Mouse (Mus musculus): ENCODE measurements around the gene Slc22a5. TPM values are rescaled to one million over a fixed set of nuclear protein-coding genes. Genes with fewer than 3 reads are reported as not detected.

The Slc22a5 gene
- total RNA-seq, 1 experiment = 8.2 TPM

GRCm38 (mm10) chr11:53899981-53900380 lies 8.5 kb upstream of the Slc22a5 start:
- in situ Hi-C loops (cut with MboI; ENCODE audit: low sequenced_read_pairs in 2 of 2, unreplicated experiment in 2 of 2) = no loop called here
- Histone ChIP-seq H3K36me3 (ENCODE audit: control insufficient read depth, insufficient read depth, low read length, poor library complexity, severe bottlenecking) (no peaks in the 10 kb centered on the region), H3K27ac (ENCODE audit: insufficient read depth, low read depth, low read length, poor library complexity, severe bottlenecking) (no peak overlapping the region), H3K9ac (ENCODE audit: insufficient read depth, low read depth, low read length, poor library complexity, severe bottlenecking) (no peak overlapping the region), H3K4me3 (ENCODE audit: insufficient read depth in 1 of 2, low read depth in 1 of 2, low read length in 2 of 2, poor library complexity in 1 of 2, severe bottlenecking in 1 of 2) (no peak overlapping the region), H3K9me3 (ENCODE audit: control insufficient read depth, insufficient read depth, low read depth, low read length) (no peaks in the 10 kb centered on the region), H3K4me1 (ENCODE audit: control insufficient read depth in 2 of 2, insufficient read depth in 2 of 2, low read length in 2 of 2, poor library complexity in 1 of 2) (peaks cover 0 to 9% of the 10 kb centered on the region in 2 experiments; a peak in 2 of 4 replicates)
- no peak for DNase-seq (ENCODE audit: low read depth, low spot score)
- TF ChIP-seq CHD2 (IDR thresholded peaks at IDR 0.05; ENCODE audit: low read depth, low read length) (no peak), ZC3H11A (IDR thresholded peaks at IDR 0.05; ENCODE audit: borderline replicate concordance, low read depth, low read length) (no peak), MAFK (IDR thresholded peaks at IDR 0.05; ENCODE audit: insufficient read depth, low read depth, low read length) (no peak), HCFC1 (IDR thresholded peaks at IDR 0.05; ENCODE audit: borderline replicate concordance, insufficient read depth, low read length) (no peak), ZNF384 (IDR thresholded peaks at IDR 0.05; ENCODE audit: low read depth, low read length) (no peak)

- in situ Hi-C loops (cut with MboI; ENCODE audit: low sequenced_read_pairs in 2 of 2, unreplicated experiment in 2 of 2) = no loop called here
- Histone ChIP-seq H3K9ac (ENCODE audit: insufficient read depth, low read depth, low read length, poor library complexity, severe bottlenecking) (no peak overlapping the region), H3K4me1 (ENCODE audit: control insufficient read depth in 2 of 2, insufficient read depth in 2 of 2, low read length in 2 of 2, poor library complexity in 1 of 2) (peaks cover 0 to 2% of the 10 kb centered on the region in 2 experiments; a peak in 1 of 4 replicates)
These were observed 7.5 kb upstream of the Slc22a5 start for GRCm38 (mm10) chr11:53899004-53899403.

DNA sequence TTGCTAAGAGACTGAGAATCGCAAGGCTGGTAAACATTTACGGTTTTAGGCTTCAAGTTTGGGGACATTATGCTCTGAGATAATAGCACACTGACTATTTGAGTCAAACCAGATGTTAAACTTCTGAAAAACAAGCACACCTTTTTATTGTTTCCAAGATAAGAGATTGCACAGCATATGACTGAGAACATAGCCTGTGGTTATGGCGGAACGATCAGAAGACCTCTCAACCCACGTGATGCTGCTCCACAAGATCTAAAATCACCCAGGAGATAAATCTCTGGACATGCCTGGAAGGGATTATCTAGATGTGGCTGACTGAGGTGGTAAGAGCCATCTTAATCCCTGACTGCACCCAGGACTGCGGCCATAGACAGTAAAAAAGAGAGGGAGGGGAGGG lies 5.5 kb upstream of the Slc22a5 start:
- no peak overlapping the region for H3K9ac ChIP-seq (ENCODE audit: insufficient read depth, low read depth, low read length, poor library complexity, severe bottlenecking)
- no peaks in the 10 kb centered on the region for H3K36me3 ChIP-seq (ENCODE audit: control insufficient read depth, insufficient read depth, low read length, poor library complexity, severe bottlenecking)
- no peak for TF ChIP-seq CHD2 (IDR thresholded peaks at IDR 0.05; ENCODE audit: low read depth, low read length)
- TF ChIP-seq MAFK (IDR thresholded peaks at IDR 0.05; ENCODE audit: insufficient read depth, low read depth, low read length) = no peak
- TF ChIP-seq ZC3H11A (IDR thresholded peaks at IDR 0.05; ENCODE audit: borderline replicate concordance, low read depth, low read length) = no peak
- H3K4me1 ChIP-seq (ENCODE audit: control insufficient read depth in 2 of 2, insufficient read depth in 2 of 2, low read length in 2 of 2, poor library complexity in 1 of 2) = peaks cover 1 to 2% of the 10 kb centered on the region in 2 experiments; a peak in 2 of 4 replicates
- H3K4me3 ChIP-seq (ENCODE audit: insufficient read depth in 1 of 2, low read depth in 1 of 2, low read length in 2 of 2, poor library complexity in 1 of 2, severe bottlenecking in 1 of 2) = no peak overlapping the region
- in situ Hi-C loops (cut with MboI; ENCODE audit: low sequenced_read_pairs in 2 of 2, unreplicated experiment in 2 of 2) = no loop called here
- H3K27ac ChIP-seq (ENCODE audit: insufficient read depth, low read depth, low read length, poor library complexity, severe bottlenecking) = no peak overlapping the region
- no peaks in the 10 kb centered on the region for H3K9me3 ChIP-seq (ENCODE audit: control insufficient read depth, insufficient read depth, low read depth, low read length)
- DNase-seq (ENCODE audit: low read depth, low spot score) = no peak

More at GRCm38 (mm10) chr11:53899004-53899403, 7.5 kb upstream of the Slc22a5 start:
- no peak for DNase-seq (ENCODE audit: low read depth, low spot score)
- Histone ChIP-seq H3K27ac (ENCODE audit: insufficient read depth, low read depth, low read length, poor library complexity, severe bottlenecking) (no peak overlapping the region), H3K9me3 (ENCODE audit: control insufficient read depth, insufficient read depth, low read depth, low read length) (no peaks in the 10 kb centered on the region), H3K36me3 (ENCODE audit: control insufficient read depth, insufficient read depth, low read length, poor library complexity, severe bottlenecking) (no peaks in the 10 kb centered on the region), H3K4me3 (ENCODE audit: insufficient read depth in 1 of 2, low read depth in 1 of 2, low read length in 2 of 2, poor library complexity in 1 of 2, severe bottlenecking in 1 of 2) (no peak overlapping the region)
- TF ChIP-seq ZNF384 (IDR thresholded peaks at IDR 0.05; ENCODE audit: low read depth, low read length) (no peak), HCFC1 (IDR thresholded peaks at IDR 0.05; ENCODE audit: borderline replicate concordance, insufficient read depth, low read length) (no peak), ZC3H11A (IDR thresholded peaks at IDR 0.05; ENCODE audit: borderline replicate concordance, low read depth, low read length) (no peak), MAFK (IDR thresholded peaks at IDR 0.05; ENCODE audit: insufficient read depth, low read depth, low read length) (no peak), CHD2 (IDR thresholded peaks at IDR 0.05; ENCODE audit: low read depth, low read length) (no peak)

DNA sequence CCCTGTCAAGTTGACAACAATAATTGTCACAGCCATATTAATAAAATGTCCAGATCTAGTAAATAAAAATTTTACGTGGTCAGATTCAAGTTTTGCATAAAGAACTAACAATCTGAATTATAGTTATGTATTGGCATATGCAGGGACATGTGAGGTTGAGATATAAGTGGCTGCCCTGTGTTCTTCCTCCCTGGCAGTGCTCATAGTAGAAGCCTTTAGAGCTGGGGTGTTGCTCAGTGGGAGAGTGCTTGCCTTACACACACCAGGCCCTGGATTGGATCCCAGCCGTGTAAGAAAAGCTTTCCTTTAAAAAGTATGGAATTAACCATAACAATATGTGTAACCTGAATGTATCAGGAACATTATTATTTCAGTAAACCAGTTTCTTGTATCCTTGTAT lies 2.0 kb upstream of the Slc22a5 start:
- DNase-seq (ENCODE audit: low read depth, low spot score) = no peak
- Histone ChIP-seq H3K9me3 (ENCODE audit: control insufficient read depth, insufficient read depth, low read depth, low read length) (no peaks in the 10 kb centered on the region), H3K36me3 (ENCODE audit: control insufficient read depth, insufficient read depth, low read length, poor library complexity, severe bottlenecking) (no peaks in the 10 kb centered on the region), H3K9ac (ENCODE audit: insufficient read depth, low read depth, low read length, poor library complexity, severe bottlenecking) (no peak overlapping the region), H3K27ac (ENCODE audit: insufficient read depth, low read depth, low read length, poor library complexity, severe bottlenecking) (no peak overlapping the region), H3K4me1 (ENCODE audit: control insufficient read depth in 2 of 2, insufficient read depth in 2 of 2, low read length in 2 of 2, poor library complexity in 1 of 2) (peaks cover 0 to 2% of the 10 kb centered on the region in 2 experiments; a peak in 1 of 4 replicates), H3K4me3 (ENCODE audit: insufficient read depth in 1 of 2, low read depth in 1 of 2, low read length in 2 of 2, poor library complexity in 1 of 2, severe bottlenecking in 1 of 2) (no peak overlapping the region)
- TF ChIP-seq ZNF384 (IDR thresholded peaks at IDR 0.05; ENCODE audit: low read depth, low read length) = no peak
- no peak for TF ChIP-seq HCFC1 (IDR thresholded peaks at IDR 0.05; ENCODE audit: borderline replicate concordance, insufficient read depth, low read length)
- no peak for TF ChIP-seq ZC3H11A (IDR thresholded peaks at IDR 0.05; ENCODE audit: borderline replicate concordance, low read depth, low read length)
- in situ Hi-C loops (cut with MboI; ENCODE audit: low sequenced_read_pairs in 2 of 2, unreplicated experiment in 2 of 2) = no loop called here

Measured in ES-E14 (cell line).